Comparison of ENCODE assay signal across 26 mouse cellular contexts in genomic region chr3:130166875-130167274, GRCm38 (mm10). TPM values are rescaled to one million over a fixed set of nuclear protein-coding genes. Genes with fewer than 3 reads are reported as not detected.
DNase-seq lines count a peak whose midpoint lies in the region; ATAC-seq lines count a peak whose summit lies in the region.
"Had no signal": no experiment of that assay in that cellular context is flagged by ENCODE, and none has a peak within 500 bp of the region (broad histone marks: within the 10 kb centered on the region; RNA-seq: fewer than 3 reads in every experiment).

No protein-coding gene starts in this region.

- intact Hi-C loops in heart, postnatal 14 days (cut with DNase I): no loop called here

- 0 out of 2 replicates have a peak, but pooled peaks cover 4% of the 10 kb centered on the region for H3K4me1 ChIP-seq in kidney, embryonic 15.5 days
- H3K4me1 ChIP-seq: heart, embryonic 13.5 days; hindbrain, embryonic 10.5 days; hindbrain, embryonic 15.5 days had no signal

- no peaks in the 10 kb centered on the region for H3K27me3 ChIP-seq in kidney, embryonic 15.5 days
- H3K27me3 ChIP-seq: heart, embryonic 13.5 days; hindbrain, embryonic 15.5 days; limb, embryonic 13.5 days had no signal

- no peak for ATAC-seq in kidney, embryonic 15.5 days (replicated peaks; ENCODE audit: low FRiP score)
- ATAC-seq: inflammation-experienced regulatory T-cells, adult 6 months had no signal

- H3K4me2 ChIP-seq in kidney, embryonic 15.5 days: no peak overlapping the region
- H3K4me2 ChIP-seq: heart, embryonic 13.5 days; hindbrain, embryonic 15.5 days; limb, embryonic 13.5 days had no signal

- 47% methylated on average over 4 of the region's 4 CpGs for WGBS in kidney, embryonic 15.5 days

- no peak overlapping the region for H3K4me3 ChIP-seq in kidney, embryonic 15.5 days (replicated peaks)
- H3K4me3 ChIP-seq: forebrain, embryonic 10.5 days; gastrocnemius, adult 2 months; heart, embryonic 13.5 days; hindbrain, embryonic 10.5 days; hindbrain, embryonic 15.5 days; left cerebral cortex, adult 2 months; limb, embryonic 13.5 days had no signal

- no peak overlapping the region for H3K9ac ChIP-seq in kidney, embryonic 15.5 days
- H3K9ac ChIP-seq: heart, embryonic 13.5 days; hindbrain, embryonic 15.5 days; limb, embryonic 13.5 days; liver, embryonic 14.5 days had no signal

- peak; percentile 90 for DNase-seq in heart, adult 11 months
- no peak for DNase-seq in heart, postnatal 14 days
- DNase-seq in kidney, postnatal 4 days: peak; percentile 33 to 42
- peak; percentile 49 for DNase-seq in brain, adult 2 months (ENCODE audit: low read depth, low spot score)
- DNase-seq in telencephalon, adult 2 months (ENCODE audit: low read depth, low spot score): peak; percentile 17
- DNase-seq: adrenal gland, adult 8-10 months; B cell, adult 2 months; cerebellum, adult 8-10 months; cerebellum, postnatal 25 days; gastrocnemius, adult 2 months; kidney, adult 11 months; lung, adult 2 months; lung, postnatal 10 days; midbrain, embryonic 14.5 days had no signal

- 0 out of 2 replicates have a peak, but pooled peaks cover 4% of the 10 kb centered on the region for H3K9me3 ChIP-seq in kidney, embryonic 15.5 days (replicated peaks)
- H3K9me3 ChIP-seq: hindbrain, embryonic 10.5 days; hindbrain, embryonic 15.5 days had no signal

- no peak overlapping the region for H3K27ac ChIP-seq in kidney, embryonic 15.5 days
- H3K27ac ChIP-seq: forebrain, embryonic 10.5 days; gastrocnemius, adult 2 months; heart, embryonic 13.5 days; hindbrain, embryonic 10.5 days; hindbrain, embryonic 15.5 days; left cerebral cortex, adult 2 months; limb, embryonic 13.5 days; liver, embryonic 14.5 days; macrophage had no signal

- H3K36me3 ChIP-seq in kidney, embryonic 15.5 days: no peaks in the 10 kb centered on the region
- H3K36me3 ChIP-seq: forebrain, embryonic 10.5 days; heart, embryonic 13.5 days; hindbrain, embryonic 10.5 days; hindbrain, embryonic 15.5 days; limb, embryonic 13.5 days had no signal

RNA-seq across cellular contexts. Expression of gene Col25a1, which starts 35.6 kb away (rescaled TPM):
- under 1 TPM; 0.67 to 0.68 TPM for total RNA-seq in heart, postnatal 14 days (2021)
- 4.1 and 5.4 TPM in 2 replicates for polyA plus RNA-seq in kidney, embryonic 15.5 days (2015; fragmentation: Nextera tagmentation; extraction: Ambion mirVana)
- total RNA-seq: megakaryocyte-erythroid progenitor cell, adult 5-6 weeks; monocyte, adult 5-6 weeks had no signal
- polyA plus RNA-seq: inflammation-experienced regulatory T-cells, adult 6 months; macrophage had no signal

Comparison
In these comparisons a context has a peak if more than half of its experiments do, and no peak if none do; other contexts are left out.
1. DNase-seq: peak in heart, adult 11 months (single experiment), kidney, postnatal 4 days (2 of 2), brain, adult 2 months (single experiment) and telencephalon, adult 2 months (single experiment); none in heart, postnatal 14 days (0 of 2).